Mouse (Mus musculus) lung, adult 2 months (tissue): ENCODE measurements around the gene Crybg3.

Experiments used
- CTCF ChIP-seq: fragments of 200-500 bp; IDR thresholded peaks from 2 replicates; pipeline ENCODE4 v1.5.1; 2011; ENCODE audit warnings: mild to moderate bottlenecking, low read length, control low read depth; ENCODE audit not compliant: insufficient read depth
- POLR2A ChIP-seq: fragments of 200-500 bp; IDR thresholded peaks from 2 replicates; pipeline ENCODE4 v1.6.1; 2011; ENCODE audit warnings: low read depth, mild to moderate bottlenecking, control low read depth, low read length, borderline replicate concordance; ENCODE audit errors: extremely low read depth

DNA sequence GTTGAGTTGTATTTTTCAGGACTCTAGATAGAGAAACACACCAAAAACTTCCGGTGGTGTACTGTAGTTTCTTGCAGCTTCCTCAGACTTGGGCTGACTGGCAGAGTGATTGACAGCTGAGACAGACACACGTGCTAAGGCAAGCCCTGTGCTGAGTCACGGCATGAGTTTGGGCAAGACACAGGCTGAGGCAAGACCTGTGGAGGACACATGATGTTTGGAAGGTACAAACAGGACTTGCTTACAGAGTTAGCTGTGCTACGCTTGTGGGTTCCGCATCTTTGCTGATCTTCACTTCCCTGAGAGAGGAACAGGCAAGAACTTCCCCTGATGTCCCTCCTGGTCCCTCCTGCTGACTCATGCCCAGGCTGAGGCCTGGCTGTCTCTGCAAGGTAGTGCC, 17.3 kb downstream of the Crybg3 start:
- TF ChIP-seq CTCF (no peak), POLR2A (no peak)
